Mouse (Mus musculus): Measurements from ENCODE around the gene Sptbn1. TPM values are rescaled to one million over a fixed set of nuclear protein-coding genes. Genes with fewer than 3 reads are reported as not detected.

Sptbn1 gene
- total and polyA plus RNA-seq, 2 experiments from 2014 or later: 150 to 328 TPM

GRCm38 (mm10) chr11:30218386-30218785, 49.6 kb downstream of the Sptbn1 start:
- peaks cover 8% of the 10 kb centered on the region for H3K36me3 ChIP-seq (ENCODE audit: insufficient read depth)
- WGBS: 83% methylated on average over 1 of the region's 1 CpGs
- no peak for ATAC-seq
- no peak overlapping the region for H3K4me3 ChIP-seq (ENCODE audit: low read depth, low read length)
- H3K9ac ChIP-seq: no peak overlapping the region
- H3K27ac ChIP-seq (ENCODE audit: low read depth, low read length): no peak overlapping the region
- DNase-seq: no peak
- H3K9me3 ChIP-seq (ENCODE audit: low read length): no peaks in the 10 kb centered on the region
- no peaks in the 10 kb centered on the region for H3K4me1 ChIP-seq (ENCODE audit: insufficient read depth)
- no peak for TF ChIP-seq CTCF (IDR thresholded peaks at IDR 0.05; ENCODE audit: low read depth)
- H3K4me2 ChIP-seq (ENCODE audit: low read depth): no peak overlapping the region
- H3K27me3 ChIP-seq (ENCODE audit: insufficient read depth, low read length): no peaks in the 10 kb centered on the region

DNA sequence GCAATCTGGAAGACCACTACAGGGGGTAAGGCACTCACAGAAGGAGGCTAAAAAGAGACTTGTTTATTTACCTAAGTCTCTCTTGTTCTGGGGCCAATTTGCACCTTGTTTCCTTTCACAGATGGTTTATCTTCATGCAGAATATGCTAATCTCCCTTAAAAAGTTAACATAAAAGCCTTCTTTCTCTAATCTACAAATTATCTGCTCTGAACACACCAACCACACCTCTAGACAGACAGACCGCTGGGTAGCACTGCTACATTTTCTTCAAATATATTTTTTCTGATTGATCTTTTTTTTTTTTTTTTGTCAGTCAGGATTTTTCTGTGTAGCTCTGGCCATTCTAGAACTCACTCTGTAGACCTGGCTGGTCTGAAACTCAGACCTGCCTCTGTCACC, 50.5 kb downstream of the Sptbn1 start:
- Histone ChIP-seq H3K9me3 (ENCODE audit: low read length) (no peaks in the 10 kb centered on the region), H3K4me2 (ENCODE audit: low read depth) (no peak overlapping the region), H3K27ac (ENCODE audit: low read depth, low read length) (no peak overlapping the region), H3K4me1 (ENCODE audit: insufficient read depth) (no peaks in the 10 kb centered on the region), H3K36me3 (ENCODE audit: insufficient read depth) (peaks cover 8% of the 10 kb centered on the region), H3K9ac (no peak overlapping the region), H3K27me3 (ENCODE audit: insufficient read depth, low read length) (no peaks in the 10 kb centered on the region), H3K4me3 (ENCODE audit: low read depth, low read length) (no peak overlapping the region)
- DNase-seq (no peak), ATAC-seq (no peak)
- no peak for TF ChIP-seq CTCF (IDR thresholded peaks at IDR 0.05; ENCODE audit: low read depth)
- 46% methylated on average over 1 of the region's 1 CpGs for WGBS

- Histone ChIP-seq H3K9ac (no peak overlapping the region), H3K4me1 (ENCODE audit: insufficient read depth) (no peaks in the 10 kb centered on the region), H3K9me3 (ENCODE audit: low read length) (no peaks in the 10 kb centered on the region), H3K4me3 (ENCODE audit: low read depth, low read length) (no peak overlapping the region), H3K4me2 (ENCODE audit: low read depth) (no peak overlapping the region), H3K27ac (ENCODE audit: low read depth, low read length) (no peak overlapping the region), H3K36me3 (ENCODE audit: insufficient read depth) (peaks cover 8% of the 10 kb centered on the region; the same call in 1 of the 2 replicates), H3K27me3 (ENCODE audit: insufficient read depth, low read length) (no peaks in the 10 kb centered on the region)
- WGBS: 62% methylated on average over 5 of the region's 5 CpGs
- DNase-seq: no peak
- no peak for ATAC-seq
- no peak for TF ChIP-seq CTCF (IDR thresholded peaks at IDR 0.05; ENCODE audit: low read depth)
Observed at GRCm38 (mm10) chr11:30211663-30212416, 56.1 kb downstream of the Sptbn1 start.

DNA sequence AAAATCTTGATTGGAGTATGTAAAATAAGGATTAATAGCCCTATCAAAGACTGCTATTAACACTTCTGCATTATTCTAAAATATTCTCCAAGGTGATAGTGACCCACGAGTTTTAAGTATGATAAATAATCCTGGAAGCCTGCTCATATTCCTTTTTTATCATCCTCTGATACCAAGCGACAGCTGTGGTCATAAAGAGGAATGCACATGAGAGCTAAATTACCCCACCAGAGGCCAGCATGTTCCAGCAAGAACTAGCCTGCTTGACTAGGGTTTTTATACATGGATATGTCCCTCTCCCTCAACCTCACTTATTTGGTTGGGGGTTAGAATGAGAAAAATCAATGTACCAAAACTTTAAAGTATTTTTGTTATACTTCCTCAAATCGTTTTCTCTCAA, 56.8 kb downstream of the Sptbn1 start:
- Histone ChIP-seq H3K9me3 (ENCODE audit: low read length) (no peaks in the 10 kb centered on the region), H3K27me3 (ENCODE audit: insufficient read depth, low read length) (no peaks in the 10 kb centered on the region), H3K36me3 (ENCODE audit: insufficient read depth) (peaks cover 8% of the 10 kb centered on the region; the same call in 1 of the 2 replicates), H3K4me1 (ENCODE audit: insufficient read depth) (no peaks in the 10 kb centered on the region), H3K4me2 (ENCODE audit: low read depth) (no peak overlapping the region), H3K27ac (ENCODE audit: low read depth, low read length) (no peak overlapping the region), H3K4me3 (ENCODE audit: low read depth, low read length) (no peak overlapping the region), H3K9ac (no peak overlapping the region)
- DNase-seq (no peak), ATAC-seq (no peak)
- 81% methylated on average over 3 of the region's 3 CpGs for WGBS
- no peak for TF ChIP-seq CTCF (IDR thresholded peaks at IDR 0.05; ENCODE audit: low read depth)

DNA sequence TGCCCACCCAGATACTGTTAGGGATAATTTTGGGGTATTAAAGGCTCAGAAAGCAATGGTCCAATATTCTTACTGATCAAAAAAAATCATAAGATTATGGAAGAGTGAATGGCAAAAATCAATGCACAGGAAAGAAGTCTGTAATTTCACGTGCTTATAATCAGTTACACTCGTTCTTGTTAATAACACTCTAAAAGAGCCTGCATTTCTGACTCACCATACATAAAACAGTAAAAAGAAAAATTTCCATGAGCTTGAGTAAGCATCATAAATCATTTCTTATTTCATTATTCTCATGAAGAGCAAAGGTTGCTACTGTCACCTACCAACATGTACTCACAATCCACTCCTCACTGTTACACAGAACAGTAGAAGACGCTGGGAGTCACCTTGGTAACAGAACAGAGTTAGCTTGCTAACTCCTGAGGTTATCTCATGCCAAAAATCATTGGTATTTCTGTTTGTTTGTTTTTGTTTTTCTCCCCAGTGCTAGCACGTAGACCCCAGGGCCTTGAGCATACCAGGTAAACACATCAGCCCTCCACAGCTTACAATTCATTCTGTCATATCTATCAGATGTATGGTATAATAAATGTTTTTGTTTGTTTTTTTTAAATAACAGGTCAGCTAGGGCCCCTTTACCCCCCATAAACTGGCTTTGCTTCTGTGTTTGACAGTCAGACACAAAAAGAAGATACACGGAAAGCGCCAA, 57.7 kb downstream of the Sptbn1 start:
- WGBS: 86% methylated on average over 6 of the region's 6 CpGs
- TF ChIP-seq CTCF (IDR thresholded peaks at IDR 0.05; ENCODE audit: low read depth): no peak
- no peak overlapping the region for H3K4me2 ChIP-seq (ENCODE audit: low read depth)
- ATAC-seq (no peak), DNase-seq (no peak)
- no peaks in the 10 kb centered on the region for H3K4me1 ChIP-seq (ENCODE audit: insufficient read depth)
- H3K9ac ChIP-seq: no peak overlapping the region
- no peaks in the 10 kb centered on the region for H3K9me3 ChIP-seq (ENCODE audit: low read length)
- H3K36me3 ChIP-seq (ENCODE audit: insufficient read depth): peaks cover 3% of the 10 kb centered on the region; the same call in 1 of the 2 replicates
- H3K27me3 ChIP-seq (ENCODE audit: insufficient read depth, low read length): no peaks in the 10 kb centered on the region
- no peak overlapping the region for H3K4me3 ChIP-seq (ENCODE audit: low read depth, low read length)
- no peak overlapping the region for H3K27ac ChIP-seq (ENCODE audit: low read depth, low read length)

DNA sequence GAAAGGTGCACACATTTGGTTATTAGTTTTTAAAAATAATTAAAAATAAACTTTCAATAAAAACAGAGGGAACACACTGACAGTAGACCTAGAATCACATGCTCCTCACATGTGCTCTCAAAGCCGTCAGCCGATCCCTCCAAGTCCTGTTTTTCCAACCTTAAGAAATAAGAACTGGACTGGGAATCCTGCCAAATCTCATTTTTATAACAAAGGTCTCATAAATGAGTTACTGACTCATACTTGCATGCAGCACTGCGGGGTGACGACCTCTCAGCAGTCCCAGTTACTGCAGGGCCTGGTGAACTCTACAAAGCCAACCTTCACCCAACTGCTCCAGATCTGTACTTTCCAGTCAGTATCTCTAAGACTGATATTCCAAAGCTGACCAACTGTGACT, 58.5 kb downstream of the Sptbn1 start:
- Histone ChIP-seq H3K4me3 (ENCODE audit: low read depth, low read length) (no peak overlapping the region), H3K4me1 (ENCODE audit: insufficient read depth) (no peaks in the 10 kb centered on the region), H3K9ac (no peak overlapping the region), H3K27ac (ENCODE audit: low read depth, low read length) (no peak overlapping the region), H3K36me3 (ENCODE audit: insufficient read depth) (no peaks in the 10 kb centered on the region; the same call in 1 of the 2 replicates), H3K9me3 (ENCODE audit: low read length) (no peaks in the 10 kb centered on the region), H3K27me3 (ENCODE audit: insufficient read depth, low read length) (no peaks in the 10 kb centered on the region), H3K4me2 (ENCODE audit: low read depth) (no peak overlapping the region)
- WGBS: 38% methylated on average over 4 of the region's 4 CpGs
- DNase-seq (no peak), ATAC-seq (0 out of 2 replicates have a peak, but pooled peaks have one; percentile 10)
- no peak for TF ChIP-seq CTCF (IDR thresholded peaks at IDR 0.05; ENCODE audit: low read depth)

DNA sequence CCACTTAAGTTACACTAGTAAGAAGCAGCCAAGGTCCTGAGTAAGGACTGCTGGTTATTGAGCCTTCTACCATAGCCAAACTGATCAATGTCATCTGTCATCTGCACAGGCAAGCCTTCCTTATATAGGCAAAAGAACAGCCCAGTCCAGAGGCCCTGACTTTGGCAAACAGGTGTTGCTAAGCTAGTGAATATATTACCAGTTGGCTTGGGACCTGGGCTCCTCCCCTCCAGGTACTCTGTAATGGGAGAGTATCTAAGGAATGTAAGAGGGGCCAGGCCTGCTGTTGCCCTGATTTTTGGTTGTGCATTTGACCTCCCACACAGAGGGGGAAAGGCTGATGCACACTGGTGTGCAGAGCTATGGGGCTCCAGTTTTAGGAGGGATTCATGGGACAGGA, 63.6 kb downstream of the Sptbn1 start:
- TF ChIP-seq CTCF (IDR thresholded peaks at IDR 0.05; ENCODE audit: low read depth): no peak
- no peak for ATAC-seq
- H3K4me1 ChIP-seq (ENCODE audit: insufficient read depth): no peaks in the 10 kb centered on the region
- H3K27me3 ChIP-seq (ENCODE audit: insufficient read depth, low read length): no peaks in the 10 kb centered on the region
- H3K36me3 ChIP-seq (ENCODE audit: insufficient read depth): peaks cover 8% of the 10 kb centered on the region; the same call in 1 of the 2 replicates
- H3K27ac ChIP-seq (ENCODE audit: low read depth, low read length): no peak overlapping the region
- no peaks in the 10 kb centered on the region for H3K9me3 ChIP-seq (ENCODE audit: low read length)
- no peak overlapping the region for H3K9ac ChIP-seq
- H3K4me3 ChIP-seq (ENCODE audit: low read depth, low read length): no peak overlapping the region
- H3K4me2 ChIP-seq (ENCODE audit: low read depth): no peak overlapping the region
- DNase-seq: no peak

Measured in forebrain, postnatal 0 days (tissue).